Mouse (Mus musculus): ENCODE results near the gene Hsf2. TPM values are rescaled to one million over a fixed set of nuclear protein-coding genes. Genes with fewer than 3 reads are reported as not detected.
"Not testable (repeated sequence)": the region's sequence is repeated elsewhere in the genome, so short reads cannot be mapped to it uniquely, and the experiment has no call there.

The Hsf2 gene
- polyA plus RNA-seq, 1 experiment from 2014 or later, result 54.2 TPM

- H3K4me3 ChIP-seq (ENCODE audit: low read depth, low read length), result no peak overlapping the region
- H3K9me3 ChIP-seq (replicated peaks; ENCODE audit: control insufficient read depth, low read length, poor library complexity, severe bottlenecking), result no peaks in the 10 kb centered on the region
- WGBS, result 83% methylated on average over 1 of the region's 1 CpGs
- H3K27ac ChIP-seq (ENCODE audit: low read length), result no peak overlapping the region
- no peak for ATAC-seq
- no peak overlapping the region for H3K4me2 ChIP-seq (ENCODE audit: low read length)
- H3K9ac ChIP-seq (ENCODE audit: low read depth, low read length), result no peak overlapping the region
- H3K27me3 ChIP-seq (ENCODE audit: control insufficient read depth, insufficient read depth, low read depth, low read length), result no peaks in the 10 kb centered on the region
- peaks cover 36% of the 10 kb centered on the region for H3K36me3 ChIP-seq (ENCODE audit: control insufficient read depth, insufficient read depth, low read length)
- H3K4me1 ChIP-seq (ENCODE audit: control insufficient read depth, insufficient read depth, low read length), result no peaks in the 10 kb centered on the region
Measured at GRCm38 (mm10) chr10:57515278-57515677, 29.1 kb downstream of the Hsf2 start.

DNA sequence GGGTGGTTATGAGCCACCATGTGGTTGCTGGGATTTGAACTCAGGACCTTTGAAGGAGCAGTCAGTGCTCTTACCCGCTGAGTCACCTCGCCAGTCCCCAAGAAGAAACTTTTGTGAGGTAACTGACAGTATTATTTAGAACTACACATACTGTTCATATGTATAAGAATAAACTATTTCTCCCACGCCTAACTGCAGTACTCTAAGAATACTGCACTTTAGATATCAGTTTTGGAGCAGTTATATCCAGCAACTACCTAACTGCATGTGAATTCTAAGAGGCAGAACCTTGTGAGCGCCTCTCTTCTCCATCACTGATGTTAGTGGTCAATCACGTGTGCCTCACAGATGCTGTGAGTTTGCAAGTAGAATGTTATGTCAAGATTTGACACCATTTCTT, 40.3 kb downstream of the Hsf2 start:
- Histone ChIP-seq H3K27ac (ENCODE audit: low read length) (no peak overlapping the region), H3K9ac (ENCODE audit: low read depth, low read length) (no peak overlapping the region), H3K4me1 (ENCODE audit: control insufficient read depth, insufficient read depth, low read length) (peaks cover 31% of the 10 kb centered on the region), H3K36me3 (ENCODE audit: control insufficient read depth, insufficient read depth, low read length) (peaks cover 31% of the 10 kb centered on the region), H3K27me3 (ENCODE audit: control insufficient read depth, insufficient read depth, low read depth, low read length) (no peaks in the 10 kb centered on the region), H3K9me3 (replicated peaks; ENCODE audit: control insufficient read depth, low read length, poor library complexity, severe bottlenecking) (no peaks in the 10 kb centered on the region), H3K4me2 (ENCODE audit: low read length) (no peak overlapping the region), H3K4me3 (ENCODE audit: low read depth, low read length) (no peak overlapping the region)
- no peak for ATAC-seq
- 94% methylated on average over 5 of the region's 5 CpGs for WGBS

DNA sequence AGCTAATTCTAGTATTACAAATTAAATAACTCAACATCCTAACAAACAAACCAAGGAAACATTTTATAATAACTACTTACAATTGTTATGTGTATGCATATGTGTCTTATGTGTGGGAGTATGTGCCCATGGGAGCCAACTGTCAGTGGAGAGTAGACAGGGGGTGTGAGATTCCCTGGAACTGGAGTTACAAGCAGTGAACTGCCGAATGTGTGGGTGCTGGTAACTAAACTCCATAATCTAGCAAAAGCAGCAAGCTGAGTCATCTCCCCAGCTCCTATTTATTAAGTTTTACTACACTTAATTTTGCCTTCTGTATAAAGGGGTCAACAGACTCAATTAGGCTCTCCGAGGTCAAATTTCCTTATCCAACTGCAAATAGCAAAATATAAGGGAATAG, 44.9 kb downstream of the Hsf2 start:
- no peak for ATAC-seq
- Histone ChIP-seq H3K4me2 (ENCODE audit: low read length) (peak overlapping the region; percentile 95), H3K36me3 (ENCODE audit: control insufficient read depth, insufficient read depth, low read length) (peaks cover 8% of the 10 kb centered on the region; the same call in 1 of the 2 replicates), H3K4me1 (ENCODE audit: control insufficient read depth, insufficient read depth, low read length) (peaks cover 31% of the 10 kb centered on the region), H3K9me3 (replicated peaks; ENCODE audit: control insufficient read depth, low read length, poor library complexity, severe bottlenecking) (no peaks in the 10 kb centered on the region), H3K4me3 (ENCODE audit: low read depth, low read length) (peak overlapping the region; percentile 90), H3K27me3 (ENCODE audit: control insufficient read depth, insufficient read depth, low read depth, low read length) (no peaks in the 10 kb centered on the region), H3K9ac (ENCODE audit: low read depth, low read length) (peak overlapping the region; percentile 94), H3K27ac (ENCODE audit: low read length) (no peak overlapping the region)
- WGBS, result 51% methylated on average over 2 of the region's 2 CpGs

GRCm38 (mm10) chr10:57531616-57532217, 45.5 kb downstream of the Hsf2 start:
- H3K27me3 ChIP-seq (ENCODE audit: control insufficient read depth, insufficient read depth, low read depth, low read length), result no peaks in the 10 kb centered on the region
- WGBS, result 3% methylated on average over 28 of the region's 28 CpGs
- peak overlapping the region; percentile 95 for H3K4me2 ChIP-seq (ENCODE audit: low read length)
- H3K9me3 ChIP-seq (replicated peaks; ENCODE audit: control insufficient read depth, low read length, poor library complexity, severe bottlenecking), result no peaks in the 10 kb centered on the region
- no peak for ATAC-seq
- peak overlapping the region; percentile 98 for H3K27ac ChIP-seq (ENCODE audit: low read length)
- H3K36me3 ChIP-seq (ENCODE audit: control insufficient read depth, insufficient read depth, low read length), result peaks cover 4% of the 10 kb centered on the region; the same call in 1 of the 2 replicates
- peak overlapping the region; percentile 94 for H3K9ac ChIP-seq (ENCODE audit: low read depth, low read length)
- peaks cover 31% of the 10 kb centered on the region for H3K4me1 ChIP-seq (ENCODE audit: control insufficient read depth, insufficient read depth, low read length)
- peak overlapping the region; percentile 90 for H3K4me3 ChIP-seq (ENCODE audit: low read depth, low read length)

- peak; percentile 99 for ATAC-seq
- H3K27me3 ChIP-seq (ENCODE audit: control insufficient read depth, insufficient read depth, low read depth, low read length), result no peaks in the 10 kb centered on the region
- H3K4me1 ChIP-seq (ENCODE audit: control insufficient read depth, insufficient read depth, low read length), result peaks cover 31% of the 10 kb centered on the region
- peak within 1 kb of the TSS; percentile 95 for H3K4me2 ChIP-seq (ENCODE audit: low read length)
- peak within 1 kb of the TSS; percentile 90 for H3K4me3 ChIP-seq (ENCODE audit: low read depth, low read length)
- WGBS, result 13% methylated on average over 49 of the region's 49 CpGs
- H3K27ac ChIP-seq (ENCODE audit: low read length), result peak within 1 kb of the TSS; percentile 98
- peak within 1 kb of the TSS; percentile 94 for H3K9ac ChIP-seq (ENCODE audit: low read depth, low read length)
- no peaks in the 10 kb centered on the region for H3K36me3 ChIP-seq (ENCODE audit: control insufficient read depth, insufficient read depth, low read length)
- no peaks in the 10 kb centered on the region for H3K9me3 ChIP-seq (replicated peaks; ENCODE audit: control insufficient read depth, low read length, poor library complexity, severe bottlenecking)
Measured at GRCm38 (mm10) chr10:57532218-57533101, 46.3 kb downstream of the Hsf2 start, which contains the start of gene Serinc1. TSS of gene Serinc1 (minus strand) at chr10:57532530.

GRCm38 (mm10) chr10:57543890-57544289, 57.7 kb downstream of the Hsf2 start:
- H3K36me3 ChIP-seq (ENCODE audit: control insufficient read depth, insufficient read depth, low read length); ATAC-seq; H3K9ac ChIP-seq (ENCODE audit: low read depth, low read length); H3K27ac ChIP-seq (ENCODE audit: low read length); H3K4me3 ChIP-seq (ENCODE audit: low read depth, low read length); H3K9me3 ChIP-seq (replicated peaks; ENCODE audit: control insufficient read depth, low read length, poor library complexity, severe bottlenecking); H3K4me1 ChIP-seq (ENCODE audit: control insufficient read depth, insufficient read depth, low read length); H3K4me2 ChIP-seq (ENCODE audit: low read length); H3K27me3 ChIP-seq (ENCODE audit: control insufficient read depth, insufficient read depth, low read depth, low read length): not testable (repeated sequence)
- 83% methylated on average over 9 of the region's 9 CpGs for WGBS

DNA sequence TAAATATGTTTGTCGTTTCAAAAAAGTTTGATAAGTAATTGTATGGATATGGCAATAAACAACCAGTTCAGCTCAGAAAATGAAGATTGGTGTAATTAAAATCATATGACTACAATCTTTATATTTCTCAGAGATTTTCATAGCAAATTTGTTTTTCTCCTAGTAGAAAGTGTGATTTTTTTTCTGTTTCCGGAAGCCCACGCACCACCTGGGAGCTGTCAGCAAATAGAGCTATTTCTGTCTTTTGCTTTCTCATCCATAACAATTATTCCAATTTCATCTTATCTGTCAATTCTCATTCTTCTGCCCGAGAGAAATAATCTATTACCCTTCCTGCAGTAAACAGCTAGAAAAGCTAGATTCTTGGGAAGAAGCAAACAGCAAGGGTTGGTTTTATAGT, 63.4 kb downstream of the Hsf2 start:
- 88% methylated on average over 4 of the region's 4 CpGs for WGBS
- no peak overlapping the region for H3K9ac ChIP-seq (ENCODE audit: low read depth, low read length)
- no peak overlapping the region for H3K4me3 ChIP-seq (ENCODE audit: low read depth, low read length)
- H3K9me3 ChIP-seq (replicated peaks; ENCODE audit: control insufficient read depth, low read length, poor library complexity, severe bottlenecking), result no peaks in the 10 kb centered on the region
- H3K27ac ChIP-seq (ENCODE audit: low read length), result no peak overlapping the region
- no peaks in the 10 kb centered on the region for H3K4me1 ChIP-seq (ENCODE audit: control insufficient read depth, insufficient read depth, low read length)
- no peak for ATAC-seq
- H3K36me3 ChIP-seq (ENCODE audit: control insufficient read depth, insufficient read depth, low read length), result no peaks in the 10 kb centered on the region
- no peaks in the 10 kb centered on the region for H3K27me3 ChIP-seq (ENCODE audit: control insufficient read depth, insufficient read depth, low read depth, low read length)
- no peak overlapping the region for H3K4me2 ChIP-seq (ENCODE audit: low read length)

DNA sequence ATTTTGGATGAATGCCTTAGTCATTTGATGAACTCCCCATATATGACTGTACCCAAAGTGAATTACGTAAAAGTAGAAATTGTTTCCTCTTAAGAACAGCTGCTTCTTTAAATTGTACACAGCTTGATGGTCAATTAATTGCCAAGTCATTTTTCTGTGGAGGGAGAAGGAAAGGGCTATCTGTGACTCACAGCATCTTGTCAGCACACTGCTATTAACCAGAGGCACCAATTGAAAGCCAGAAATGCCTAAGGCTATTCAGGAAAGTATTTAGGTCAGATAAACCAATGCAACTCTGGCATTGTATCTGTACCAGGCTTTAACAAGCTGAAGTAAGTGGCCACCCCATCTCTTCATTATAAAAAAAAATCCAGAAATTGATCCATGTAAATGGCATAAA, 67.5 kb downstream of the Hsf2 start:
- H3K9me3 ChIP-seq (replicated peaks; ENCODE audit: control insufficient read depth, low read length, poor library complexity, severe bottlenecking), result no peaks in the 10 kb centered on the region
- no peak overlapping the region for H3K27ac ChIP-seq (ENCODE audit: low read length)
- no peak overlapping the region for H3K4me2 ChIP-seq (ENCODE audit: low read length)
- H3K27me3 ChIP-seq (ENCODE audit: control insufficient read depth, insufficient read depth, low read depth, low read length), result no peaks in the 10 kb centered on the region
- no peaks in the 10 kb centered on the region for H3K4me1 ChIP-seq (ENCODE audit: control insufficient read depth, insufficient read depth, low read length)
- ATAC-seq, result no peak
- 93% methylated on average over 1 of the region's 1 CpGs for WGBS
- H3K9ac ChIP-seq (ENCODE audit: low read depth, low read length), result no peak overlapping the region
- H3K36me3 ChIP-seq (ENCODE audit: control insufficient read depth, insufficient read depth, low read length), result no peaks in the 10 kb centered on the region
- no peak overlapping the region for H3K4me3 ChIP-seq (ENCODE audit: low read depth, low read length)

GRCm38 (mm10) chr10:57557597-57557996, 71.4 kb downstream of the Hsf2 start:
- no peaks in the 10 kb centered on the region for H3K36me3 ChIP-seq (ENCODE audit: control insufficient read depth, insufficient read depth, low read length)
- ATAC-seq, result no peak
- no peaks in the 10 kb centered on the region for H3K27me3 ChIP-seq (ENCODE audit: control insufficient read depth, insufficient read depth, low read depth, low read length)
- H3K4me2 ChIP-seq (ENCODE audit: low read length), result no peak overlapping the region
- 66% methylated on average over 5 of the region's 5 CpGs for WGBS
- H3K4me3 ChIP-seq (ENCODE audit: low read depth, low read length), result no peak overlapping the region
- no peaks in the 10 kb centered on the region for H3K9me3 ChIP-seq (replicated peaks; ENCODE audit: control insufficient read depth, low read length, poor library complexity, severe bottlenecking)
- H3K4me1 ChIP-seq (ENCODE audit: control insufficient read depth, insufficient read depth, low read length), result no peaks in the 10 kb centered on the region
- no peak overlapping the region for H3K9ac ChIP-seq (ENCODE audit: low read depth, low read length)
- no peak overlapping the region for H3K27ac ChIP-seq (ENCODE audit: low read length)

Data from midbrain, embryonic 16.5 days (tissue).